18 mouse cellular contexts compared by ENCODE assay signal in genomic region chr2:23028826-23029225, GRCm38 (mm10).
"Had no signal": no experiment of that assay in that cellular context is flagged by ENCODE, and none has a peak within 500 bp of the region (broad histone marks: within the 10 kb centered on the region; RNA-seq: fewer than 3 reads in every experiment).

No protein-coding gene starts in this region.

- H3K4me1 ChIP-seq: kidney, embryonic 15.5 days; limb, embryonic 10.5 days; limb, embryonic 13.5 days; lung, embryonic 15.5 days; midbrain, embryonic 13.5 days; neural tube, embryonic 12.5 days had no signal

- DNase-seq: kidney, adult 11 months; kidney, adult 8-10 months; kidney, postnatal 10 days; kidney, postnatal 36 days; liver; lung, adult 18-20 months; lung, postnatal 10 days; lung, postnatal 36 days; thymus, adult 18-20 months; thymus, postnatal 36 days had no signal

- H3K27me3 ChIP-seq: kidney, embryonic 15.5 days; limb, embryonic 13.5 days; liver, embryonic 12.5 days; liver, embryonic 15.5 days; lung, embryonic 15.5 days; midbrain, embryonic 13.5 days; neural tube, embryonic 12.5 days had no signal

- H3K4me3 ChIP-seq: kidney, embryonic 15.5 days; limb, embryonic 10.5 days; limb, embryonic 13.5 days; liver, embryonic 12.5 days; liver, embryonic 15.5 days; lung, embryonic 15.5 days; midbrain, embryonic 13.5 days; neural tube, embryonic 12.5 days had no signal

- ATAC-seq: liver, embryonic 12.5 days; midbrain, embryonic 13.5 days had no signal

- H3K9me3 ChIP-seq: kidney, embryonic 15.5 days; limb, embryonic 10.5 days; liver, embryonic 15.5 days; lung, embryonic 15.5 days; midbrain, embryonic 13.5 days; neural tube, embryonic 12.5 days had no signal
